Mouse (Mus musculus) ES-Bruce4 (cell line): Measurements from ENCODE around the gene Card19.

Source experiments
- CTCF ChIP-seq: IDR thresholded peaks from one replicate; pipeline ENCODE4 v1.8.1; 2011; ENCODE audit warnings: low read depth, low read length
- POLR2A ChIP-seq: IDR thresholded peaks from one replicate; pipeline ENCODE4 v1.8.1; 2011; ENCODE audit warnings: low read length; ENCODE audit not compliant: insufficient read depth

- TF ChIP-seq POLR2A (no peak), CTCF (no peak)
Observed at GRCm38 (mm10) chr13:49237617-49238016, 21.8 kb upstream of the Card19 start.
